Mouse (Mus musculus) c-Kit-negative CD71-positive TER-119-positive erythroid progenitor cells, embryonic 14.5 days (primary cell): ENCODE measurements around the gene Otog.

Source experiments
- DNase-seq: peaks from one replicate; pipeline ENCODE4 v3.0.0-alpha.2; 2013; ENCODE audit warnings: low read depth, low spot score

The Otog gene

GRCm38 (mm10) chr7:46282276-46282675 lies 41.5 kb downstream of the Otog start:
- no peak for DNase-seq

GRCm38 (mm10) chr7:46283681-46284080 lies 42.9 kb downstream of the Otog start:
- no peak for DNase-seq

GRCm38 (mm10) chr7:46285161-46285839 lies 44.5 kb downstream of the Otog start:
- no peak for DNase-seq

GRCm38 (mm10) chr7:46286391-46286790 lies 45.6 kb downstream of the Otog start:
- DNase-seq, result no peak

- no peak for DNase-seq
These were observed 46.3 kb downstream of the Otog start for GRCm38 (mm10) chr7:46287051-46287450.

GRCm38 (mm10) chr7:46296330-46296729 lies 55.5 kb downstream of the Otog start:
- no peak for DNase-seq

GRCm38 (mm10) chr7:46301031-46301632 lies 60.3 kb downstream of the Otog start:
- no peak for DNase-seq

GRCm38 (mm10) chr7:46313486-46313885 lies 72.7 kb downstream of the Otog start:
- no peak for DNase-seq

- DNase-seq, result no peak
These were observed 73.6 kb downstream of the Otog start for GRCm38 (mm10) chr7:46314220-46315009.

GRCm38 (mm10) chr7:46315692-46316091 lies 74.9 kb downstream of the Otog start:
- no peak for DNase-seq

- DNase-seq, result no peak
These were observed 76.2 kb downstream of the Otog start for GRCm38 (mm10) chr7:46316948-46317347.

- peak; percentile 8 for DNase-seq
These were observed 80.5 kb downstream of the Otog start for GRCm38 (mm10) chr7:46321242-46321641.

GRCm38 (mm10) chr7:46327896-46328295 lies 87.1 kb downstream of the Otog start:
- no peak for DNase-seq

- no peak for DNase-seq
These were observed 96.6 kb downstream of the Otog start for GRCm38 (mm10) chr7:46337397-46337796.

- no peak for DNase-seq
These were observed 99.0 kb downstream of the Otog start for GRCm38 (mm10) chr7:46339818-46340217.

- no peak for DNase-seq
These were observed 99.5 kb downstream of the Otog start for GRCm38 (mm10) chr7:46340295-46340694.

GRCm38 (mm10) chr7:46341471-46341870 lies 100.7 kb downstream of the Otog start:
- DNase-seq, result no peak

- DNase-seq, result no peak
These were observed 106.9 kb downstream of the Otog start for GRCm38 (mm10) chr7:46347692-46348091.

- DNase-seq, result no peak
These were observed 108.0 kb downstream of the Otog start for GRCm38 (mm10) chr7:46348813-46349212.

GRCm38 (mm10) chr7:46350119-46350702 lies 109.4 kb downstream of the Otog start:
- no peak for DNase-seq

- no peak for DNase-seq
These were observed 112.0 kb downstream of the Otog start for GRCm38 (mm10) chr7:46352748-46353147.

GRCm38 (mm10) chr7:46353216-46353615 lies 112.4 kb downstream of the Otog start:
- DNase-seq, result no peak
